Mouse (Mus musculus) embryo, embryonic 11.5 days (tissue): Measurements from ENCODE around the gene 1700037C18Rik.
"Not testable (repeated sequence)": the region's sequence is repeated elsewhere in the genome, so short reads cannot be mapped to it uniquely, and the experiment has no call there.

Experiments
- DNase-seq: peaks from one replicate; pipeline ENCODE4 v3.0.0-alpha.2; 2012; ENCODE audit warnings: low read depth, low spot score

The 1700037C18Rik gene

DNA sequence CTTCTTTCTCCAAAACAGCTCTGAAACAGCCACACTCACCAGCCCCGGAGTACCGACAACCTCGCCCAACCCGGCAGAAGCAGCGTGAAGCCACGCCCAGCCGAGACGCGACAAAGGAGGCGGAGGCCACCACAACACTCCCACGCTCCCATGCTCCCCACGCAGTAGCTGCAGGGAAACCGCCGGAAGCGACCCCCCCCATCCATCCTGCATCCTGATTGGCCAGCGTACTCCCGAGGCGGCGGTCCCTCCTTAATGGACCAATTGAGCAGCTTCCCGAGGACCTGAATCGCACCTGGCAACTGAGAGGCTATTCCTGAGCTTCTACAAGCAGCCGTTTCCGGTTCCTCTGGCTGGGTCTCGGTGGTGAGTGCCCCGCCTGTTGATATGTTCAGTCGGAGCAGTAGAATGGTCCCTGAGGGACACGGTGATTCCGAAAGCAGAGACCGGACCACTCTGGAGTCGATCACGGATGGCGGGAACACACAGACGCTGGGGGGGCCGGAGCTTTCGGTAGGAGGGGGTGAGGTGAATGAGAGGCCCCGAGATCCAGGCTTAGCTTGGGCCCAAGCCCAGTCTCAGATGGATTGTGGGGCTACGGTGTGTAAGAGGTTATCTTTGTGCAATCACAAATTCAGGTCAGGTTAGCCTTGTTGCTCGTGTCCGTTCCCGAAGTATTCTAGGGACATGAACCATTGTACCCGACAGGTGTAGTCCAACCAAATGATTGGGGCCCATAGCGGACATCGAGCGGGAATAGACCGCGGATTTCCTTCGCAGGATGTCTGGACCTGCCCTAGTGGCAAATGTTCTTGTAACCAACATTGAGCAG is 36.1 kb downstream of the 1700037C18Rik start, which contains the start of gene Naa60:
Gene Naa60, plus strand, starts transcription at position 160 of the 832 bp plus-strand sequence.
- DNase-seq, result peak; percentile 85

DNA sequence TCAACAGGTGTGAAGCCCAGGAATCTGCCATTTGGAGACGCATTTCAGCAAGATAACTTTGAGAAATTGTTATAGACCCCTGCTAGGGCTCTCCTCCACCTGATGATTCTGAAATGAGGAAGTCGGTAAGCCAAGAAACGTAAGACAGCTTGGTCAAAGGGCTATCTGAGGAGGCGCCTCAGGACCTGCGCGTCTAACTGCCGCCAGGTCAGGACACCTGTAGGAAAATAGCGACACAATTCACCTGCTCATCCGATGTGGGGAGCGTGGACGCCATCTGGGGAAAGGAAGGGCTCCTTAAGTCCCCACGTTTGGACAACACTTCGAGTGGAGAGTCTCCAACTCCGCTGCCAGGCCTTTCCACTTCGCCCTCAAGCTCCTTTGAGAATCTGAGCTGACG is 36.7 kb downstream of the 1700037C18Rik start:
- no peak for DNase-seq

DNA sequence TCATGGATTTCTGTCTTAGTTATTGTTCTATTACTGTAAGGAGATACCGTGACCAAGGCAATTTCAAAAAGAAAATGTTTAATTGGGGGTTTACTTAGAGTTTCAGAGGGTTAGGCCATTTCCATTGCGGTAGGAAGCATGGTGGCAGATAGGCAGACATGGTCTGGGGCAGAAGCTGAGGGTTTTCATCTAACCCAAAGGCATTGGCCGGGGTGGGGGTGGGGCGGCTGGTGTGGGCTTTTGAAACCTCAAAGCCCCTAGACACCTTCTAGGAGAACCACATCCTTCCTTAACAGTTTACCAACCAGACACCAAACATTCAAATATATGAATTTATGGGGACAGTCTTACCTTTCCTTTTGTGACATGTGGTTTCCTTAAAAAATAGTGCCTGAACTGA is 49.2 kb downstream of the 1700037C18Rik start:
- DNase-seq, result no peak

DNA sequence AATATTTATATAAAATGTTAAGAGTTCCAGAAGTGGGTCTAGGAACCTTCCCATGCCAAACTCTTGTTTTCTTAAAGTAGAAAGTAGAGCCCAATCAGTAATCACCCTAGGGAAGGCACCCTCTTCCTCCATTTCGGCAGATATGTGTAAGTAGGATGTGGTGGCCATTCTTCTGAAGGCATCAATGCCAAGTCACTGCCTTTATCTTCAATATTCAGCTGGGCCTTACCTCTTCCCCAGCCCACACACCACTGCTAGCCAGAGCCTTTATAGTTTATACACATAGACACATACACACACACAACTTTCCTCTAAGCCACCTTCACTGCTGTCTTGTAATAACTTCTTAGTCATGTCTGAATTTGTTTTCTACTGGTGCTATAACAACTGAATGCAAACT is 52.7 kb downstream of the 1700037C18Rik start:
- DNase-seq, result no peak

DNA sequence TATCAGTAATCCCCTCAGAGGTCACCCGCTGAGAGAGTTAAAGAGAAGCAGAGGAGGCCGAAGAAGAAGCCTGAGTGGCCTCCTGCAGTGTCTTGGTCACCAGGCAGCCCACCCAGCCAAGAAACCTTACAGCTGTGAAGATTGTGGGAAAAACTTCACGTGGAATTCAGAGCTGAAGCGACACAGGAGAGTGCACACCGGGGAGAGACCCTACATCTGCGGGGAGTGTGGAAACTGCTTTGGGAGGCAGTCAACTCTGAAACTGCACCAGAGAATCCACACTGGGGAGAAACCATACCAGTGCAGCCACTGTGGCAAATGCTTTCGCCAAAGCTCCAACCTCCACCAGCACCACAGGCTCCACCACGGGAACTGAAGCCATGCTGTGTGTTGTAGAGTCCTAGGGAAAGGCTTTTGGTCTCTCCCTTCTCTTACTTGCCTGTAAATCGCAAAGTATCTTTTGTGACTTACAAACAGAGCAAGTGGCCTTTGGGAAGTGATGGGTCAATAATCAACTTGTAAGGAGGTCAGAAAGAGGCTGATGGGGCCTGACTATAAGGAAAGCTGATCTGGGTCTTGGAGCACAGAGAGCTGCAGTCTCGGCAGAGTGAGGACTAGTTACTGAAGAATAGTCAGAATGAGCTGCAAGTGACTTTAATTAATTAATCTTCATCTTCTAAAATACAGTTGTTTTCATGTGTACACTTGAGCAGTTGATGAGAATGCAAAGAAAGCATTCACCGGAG is 53.9 kb downstream of the 1700037C18Rik start:
- no peak for DNase-seq

DNA sequence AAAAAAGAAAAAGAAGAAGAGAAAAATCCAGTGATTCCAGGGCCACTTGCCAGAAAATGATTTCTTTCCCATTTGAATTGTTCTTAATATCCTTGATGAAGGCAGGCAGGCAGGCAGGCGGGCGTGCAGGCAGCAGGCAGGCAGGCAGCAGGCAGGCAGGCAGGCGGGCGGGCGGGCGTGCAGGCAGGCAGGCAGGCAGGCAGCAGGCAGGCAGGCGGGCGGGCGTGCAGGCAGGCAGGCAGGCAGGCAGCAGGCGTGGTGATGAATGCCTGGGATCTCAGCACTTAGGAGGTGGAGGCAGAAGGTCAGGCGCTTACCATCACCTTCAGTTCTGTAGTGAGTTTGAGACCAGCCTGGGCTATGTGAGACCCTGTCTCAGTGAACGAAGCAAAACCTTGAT is 55.9 kb downstream of the 1700037C18Rik start:
- no peak for DNase-seq

DNA sequence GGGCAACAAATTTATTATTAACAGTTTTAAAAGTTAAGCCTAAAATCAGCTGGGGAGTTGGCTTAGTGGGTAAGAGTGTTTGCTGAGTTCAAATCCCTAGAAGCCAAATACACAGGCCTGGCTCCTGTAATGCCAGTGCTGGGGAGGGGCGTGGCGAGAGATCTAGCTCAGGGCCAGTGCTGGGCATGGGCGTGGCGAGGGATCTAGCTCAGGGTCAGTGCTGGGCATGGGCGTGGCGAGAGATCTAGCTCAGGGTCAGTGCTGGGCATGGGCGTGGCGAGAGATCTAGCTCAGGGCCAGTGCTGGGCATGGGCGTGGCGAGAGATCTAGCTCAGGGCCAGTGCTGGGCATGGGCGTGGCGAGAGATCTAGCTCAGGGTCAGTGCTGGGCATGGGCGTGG is 57.2 kb downstream of the 1700037C18Rik start:
- not testable (repeated sequence) for DNase-seq

DNA sequence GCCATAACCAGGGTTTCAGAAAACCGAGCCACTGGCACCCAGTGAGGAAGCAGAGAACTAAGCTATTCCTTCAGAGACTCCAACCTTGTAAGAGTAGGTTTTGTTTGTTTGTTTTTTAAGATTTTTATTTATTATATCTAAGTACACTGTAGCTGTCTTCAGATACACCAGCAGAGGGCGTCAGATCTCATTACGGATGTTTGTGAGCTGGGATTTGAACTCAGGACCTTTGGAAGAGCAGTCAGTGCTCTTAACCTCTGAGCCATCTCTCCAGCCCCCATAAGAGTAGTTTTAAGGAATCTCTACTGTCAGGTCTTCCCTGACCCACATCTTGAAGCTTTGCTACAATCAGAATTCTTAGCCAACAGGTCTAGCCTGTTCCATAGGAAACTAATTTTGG is 60.1 kb downstream of the 1700037C18Rik start:
- no peak for DNase-seq

DNA sequence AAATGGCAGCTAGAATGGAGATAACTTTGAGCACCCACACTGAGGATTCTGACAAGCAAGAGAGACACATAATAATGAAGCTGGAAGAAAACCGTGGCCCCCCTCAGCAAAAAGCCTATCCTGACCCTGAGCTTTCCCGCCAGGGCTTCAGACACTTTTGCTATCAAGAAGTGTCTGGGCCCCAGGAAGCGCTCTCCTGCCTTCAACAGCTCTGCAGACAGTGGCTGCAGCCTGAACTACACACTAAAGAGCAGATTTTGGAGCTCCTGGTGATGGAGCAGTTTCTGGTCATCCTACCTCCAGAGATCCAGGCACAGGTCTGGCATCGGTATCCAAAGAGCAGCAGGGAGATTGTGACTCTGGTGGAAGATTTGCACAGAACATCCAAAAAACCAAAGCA is 60.6 kb downstream of the 1700037C18Rik start:
- DNase-seq, result no peak

DNA sequence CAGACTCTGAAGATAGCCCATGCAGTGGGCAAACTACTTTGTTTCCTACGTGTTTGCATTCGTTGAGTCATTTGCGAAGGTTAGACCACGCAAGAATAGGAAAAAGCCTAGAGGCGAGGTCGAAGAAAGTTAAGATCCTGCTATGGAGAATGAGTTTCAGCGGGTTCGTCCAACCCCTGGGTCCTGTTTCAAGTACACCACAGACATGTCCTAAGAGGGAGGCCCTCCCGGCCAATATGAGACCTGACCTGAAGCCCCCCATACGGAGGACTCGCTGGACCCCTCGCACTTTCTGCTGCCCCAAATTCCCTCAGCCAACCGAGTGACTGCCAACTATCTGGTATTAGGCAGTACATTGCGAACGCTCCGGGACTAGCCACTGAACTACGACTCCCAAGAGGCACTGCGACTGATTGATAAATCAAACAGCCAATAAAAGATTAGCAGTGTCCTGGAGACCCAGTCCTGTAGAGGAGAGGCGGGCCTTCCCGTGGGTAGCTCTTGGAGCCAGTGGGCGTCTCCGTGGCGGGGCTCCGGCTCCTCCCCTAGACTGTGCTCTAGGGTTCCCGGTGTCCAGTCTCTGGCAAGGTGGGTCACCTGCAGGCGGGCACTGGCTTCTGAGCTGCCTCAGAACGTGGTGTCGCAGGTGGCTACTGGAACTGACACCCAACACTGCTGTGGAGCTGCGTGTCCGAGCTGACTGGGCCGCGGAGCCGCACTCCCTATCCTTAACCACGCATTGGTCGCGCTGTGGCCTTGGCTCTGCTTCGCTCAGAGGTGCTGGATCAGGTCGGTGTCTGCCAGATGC is 61.6 kb downstream of the 1700037C18Rik start, which contains the start of gene Zfp174:
Gene Zfp174, plus strand, starts transcription at position 558 of the 808 bp plus-strand sequence.
- DNase-seq, result peak; percentile 87
